Mouse (Mus musculus) brain, embryonic 14.5 days (tissue): ENCODE data around the gene Fam161a. TPM values are rescaled to one million over a fixed set of nuclear protein-coding genes. Genes with fewer than 3 reads are reported as not detected.

ENCODE experiments used
- DNase-seq: peaks from one replicate; pipeline ENCODE4 v3.0.0-alpha.2; 2011; ENCODE audit warnings: low read depth
- CTCF ChIP-seq: fragments of 200-500 bp; IDR thresholded peaks from 2 replicates; pipeline ENCODE4 v1.5.1; 2012; ENCODE audit warnings: inconsistent platforms, mild to moderate bottlenecking, moderate library complexity, borderline replicate concordance; ENCODE audit not compliant: insufficient read depth, insufficient read length; ENCODE audit errors: extremely low read depth
- POLR2A ChIP-seq: fragments of 200-500 bp; IDR thresholded peaks from 2 replicates; pipeline ENCODE4 v1.6.1; 2012; ENCODE audit warnings: mild to moderate bottlenecking, inconsistent platforms, borderline replicate concordance; ENCODE audit not compliant: poor library complexity, insufficient read depth, insufficient read length, severe bottlenecking; ENCODE audit errors: extremely low read depth
- polyA plus RNA-seq: library from polyadenylated mRNA; depleted of rRNA; stranded (reverse); fragments of >200 nt; gene quantifications from 2 replicates; pipeline ENCODE4 v1.2.3, GENCODE M21; 2012

Fam161a gene
- polyA plus RNA-seq, 1 experiment: 4.3 TPM

DNA sequence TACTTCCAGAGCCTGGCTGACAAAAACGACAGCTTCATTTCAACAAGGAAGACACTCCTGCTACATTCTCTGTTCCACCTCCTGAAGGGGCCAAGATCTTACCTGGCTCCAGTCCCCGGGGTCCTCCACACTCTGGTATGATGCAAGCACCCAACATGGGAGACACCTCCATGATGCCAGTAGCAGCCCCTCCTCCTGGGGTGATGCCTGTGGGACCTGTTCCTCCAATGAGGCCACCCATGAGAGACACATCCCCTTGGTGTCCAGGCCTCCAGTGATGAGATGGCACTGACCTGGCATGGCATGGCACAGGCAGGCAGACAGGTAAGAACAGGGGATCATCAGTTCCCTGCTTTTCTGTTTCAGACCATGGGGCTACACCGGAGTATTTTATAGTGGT lies 29.1 kb upstream of the Fam161a start:
- TF ChIP-seq CTCF (no peak), POLR2A (no peak)
- no peak for DNase-seq

GRCm38 (mm10) chr11:22978711-22979110 lies 28.6 kb upstream of the Fam161a start:
- TF ChIP-seq POLR2A (no peak), CTCF (no peak)
- DNase-seq: peak; percentile 46

- TF ChIP-seq POLR2A: no peak
- no peak for TF ChIP-seq CTCF
- no peak for DNase-seq
These were observed 28.1 kb upstream of the Fam161a start for GRCm38 (mm10) chr11:22979221-22979620.

GRCm38 (mm10) chr11:22981041-22981440 lies 26.3 kb upstream of the Fam161a start:
- DNase-seq: no peak

DNA sequence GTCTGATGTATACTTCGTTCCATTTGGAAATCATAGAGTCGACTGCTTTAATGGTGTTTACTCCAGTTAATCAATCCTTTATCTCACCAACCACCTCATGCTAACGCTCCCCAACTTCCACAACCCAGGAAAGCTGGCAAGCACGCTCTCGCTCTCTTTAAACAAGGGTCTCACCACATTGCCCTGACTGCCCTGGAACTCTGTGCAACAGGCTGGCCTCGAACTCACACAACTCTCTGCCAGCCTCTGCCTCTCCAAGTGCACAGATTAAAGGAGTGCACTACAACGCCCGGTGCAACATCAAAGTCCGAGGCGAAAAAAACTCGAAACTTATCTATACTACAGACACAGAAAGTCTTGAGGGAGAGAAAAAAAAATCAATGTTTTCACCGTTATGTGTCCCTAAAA lies 25.8 kb upstream of the Fam161a start:
- TF ChIP-seq CTCF (no peak), POLR2A (no peak)
- DNase-seq: no peak

More at GRCm38 (mm10) chr11:22981041-22981440, 26.3 kb upstream of the Fam161a start:
- TF ChIP-seq CTCF: no peak
- no peak for TF ChIP-seq POLR2A

- TF ChIP-seq CTCF: peak; percentile 74
- peak; percentile 51; the same call in 1 of the 2 replicates for TF ChIP-seq POLR2A
- DNase-seq: peak; percentile 98
These were observed 25.2 kb upstream of the Fam161a start, which contains the start of the genes Gm28048 and Commd1 for GRCm38 (mm10) chr11:22981984-22982757. Gene Gm28048, minus strand, starts transcription at chr11:22982090. Gene Commd1, minus strand, starts transcription at chr11:22982382.

DNA sequence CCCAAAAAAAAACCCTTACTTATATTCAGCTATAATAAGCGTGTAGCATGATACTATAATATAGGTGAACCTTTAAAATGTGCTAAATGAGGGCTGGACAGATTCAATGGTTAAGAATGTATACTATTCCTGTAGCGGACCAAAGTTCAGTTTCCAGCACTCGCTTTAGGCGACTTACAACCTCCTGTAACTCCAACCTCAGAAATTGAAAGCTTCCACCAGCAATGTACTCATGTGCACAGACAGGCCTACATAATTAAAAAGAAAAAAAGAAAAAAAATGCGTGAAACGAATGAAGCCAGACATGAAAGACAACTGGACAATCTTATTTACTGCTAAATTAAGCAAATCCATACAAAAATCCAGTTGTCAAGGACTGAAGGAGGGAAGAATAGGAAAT lies 24.5 kb upstream of the Fam161a start:
- no peak for TF ChIP-seq POLR2A
- DNase-seq: no peak

DNA sequence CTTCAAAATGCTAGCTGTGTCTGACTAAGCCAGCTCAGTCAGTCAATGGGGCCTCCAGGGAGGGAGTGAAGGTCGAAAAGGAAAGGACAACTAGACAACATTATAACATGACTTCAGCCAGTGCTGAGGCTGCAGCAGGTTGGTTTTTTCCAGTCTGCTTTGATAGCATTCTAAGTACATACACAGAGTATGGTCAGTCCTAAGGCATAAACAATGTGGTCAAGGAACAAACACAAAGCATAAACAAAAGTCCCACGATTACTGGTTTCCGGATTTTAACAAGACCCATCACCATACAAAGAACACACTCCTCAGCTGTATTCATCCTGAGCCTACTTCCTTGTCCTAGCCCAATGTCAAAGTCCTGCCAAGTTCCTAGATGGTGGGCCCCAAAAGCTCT lies 21.8 kb upstream of the Fam161a start:
- no peak for DNase-seq
- TF ChIP-seq CTCF (no peak), POLR2A (no peak)

DNA sequence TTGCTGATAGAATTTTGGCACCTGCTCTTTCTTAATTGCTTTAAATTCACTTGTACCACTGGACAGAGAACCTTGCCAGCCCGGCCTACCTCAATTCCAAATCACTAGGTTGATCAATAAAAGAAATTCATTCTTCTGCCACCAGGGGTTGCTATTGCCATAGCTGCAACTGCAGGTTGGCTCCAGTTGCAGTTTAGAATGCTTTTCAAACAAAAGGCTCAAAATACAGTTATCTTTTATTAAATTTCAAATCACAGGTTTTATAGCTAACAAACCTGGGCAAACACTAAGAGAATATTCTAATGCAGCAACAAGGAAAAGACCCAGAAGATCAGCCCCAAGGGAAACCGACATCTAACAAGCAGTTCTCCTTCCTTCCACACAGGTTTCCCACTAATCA lies 20.0 kb upstream of the Fam161a start:
- no peak for TF ChIP-seq POLR2A
- peak; percentile 79 for TF ChIP-seq CTCF
- DNase-seq: peak; percentile 82

GRCm38 (mm10) chr11:22989786-22990185 lies 17.5 kb upstream of the Fam161a start:
- DNase-seq: no peak
- TF ChIP-seq CTCF: no peak
- no peak for TF ChIP-seq POLR2A

DNA sequence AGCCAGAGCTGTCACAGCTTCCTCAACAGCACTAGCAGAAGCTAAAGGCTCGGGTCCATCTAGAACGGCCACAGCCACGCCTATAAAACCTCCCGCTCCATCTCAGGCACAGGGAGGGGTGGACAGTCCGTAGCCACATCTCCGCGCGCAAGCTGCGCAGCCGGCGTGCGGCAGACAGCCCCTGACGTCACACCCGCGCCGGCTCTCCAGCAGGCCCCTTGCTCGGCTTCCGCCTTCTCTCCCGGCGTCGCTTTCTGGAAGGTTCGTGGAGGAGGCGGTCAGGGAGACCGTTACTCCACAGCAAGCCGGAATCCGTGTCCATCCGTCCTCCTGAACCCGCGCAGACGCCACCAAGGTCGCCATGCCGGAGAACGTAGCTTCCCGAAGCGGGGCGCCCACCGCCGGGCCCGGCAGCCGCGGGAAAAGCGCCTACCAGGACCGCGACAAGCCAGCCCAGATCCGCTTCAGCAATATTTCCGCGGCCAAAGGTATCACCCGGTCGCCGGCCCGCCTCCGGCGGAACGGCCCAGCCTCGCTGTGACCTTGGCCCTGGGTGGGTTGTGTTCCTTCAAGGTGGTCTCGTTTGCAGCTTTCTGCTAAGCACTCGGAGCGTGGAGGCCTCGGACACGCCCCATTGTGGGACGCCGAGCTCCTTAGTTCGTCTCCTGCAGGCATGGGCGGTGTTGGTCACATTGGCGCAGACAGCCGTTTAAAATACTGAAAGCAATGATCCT lies 16.8 kb upstream of the Fam161a start, which contains the start of gene Cct4:
TSS of gene Cct4 (plus strand) at position 127 of the 734 bp plus-strand sequence.
- peak; percentile 98 for DNase-seq
- TF ChIP-seq CTCF (no peak), POLR2A (peak; percentile 87)
